Mouse (Mus musculus): Measurements from ENCODE around the gene Them5. TPM values are rescaled to one million over a fixed set of nuclear protein-coding genes. Genes with fewer than 3 reads are reported as not detected.

Gene Them5
- not detected for polyA plus RNA-seq (2017; shearing (Covaris generic))

GRCm38 (mm10) chr3:94341959-94342422 lies at the start of gene Them5:
Gene Them5, plus strand, starts transcription at chr3:94342099.

GRCm38 (mm10) chr3:94309633-94310363 lies 32.1 kb upstream of the Them5 start, which contains the start of gene Them4:
Gene Them4, plus strand, starts transcription at chr3:94310089.

GRCm38 (mm10) chr3:94362138-94362537 lies 20.2 kb downstream of the Them5 start, which contains the start of gene C2cd4d:
Gene C2cd4d, plus strand, starts transcription at chr3:94362438.

GRCm38 (mm10) chr3:94372641-94373040 lies 30.7 kb downstream of the Them5 start, which contains the start of gene Rorc:
Gene Rorc, plus strand, starts transcription at chr3:94372794.

Other genes starting within 250 kb of the Them5 start
- gene Gm10696, start 163.9 kb upstream of the Them5 start, polyA plus RNA-seq (2017; shearing (Covaris generic)): not detected
- not detected for gene Gm5286, start 145.4 kb upstream of the Them5 start, polyA plus RNA-seq (2017; shearing (Covaris generic))
- not detected for gene Gm4778, start 78.1 kb upstream of the Them5 start, polyA plus RNA-seq (2017; shearing (Covaris generic))
- gene Them4, start 32.0 kb upstream of the Them5 start, polyA plus RNA-seq (2017; shearing (Covaris generic)): 1 to 10 TPM; 4.2 to 6.5 TPM
- gene C2cd4d, start 20.3 kb downstream of the Them5 start, polyA plus RNA-seq (2017; shearing (Covaris generic)): under 1 TPM in 1 of 2 experiments, not detected in 1; 0.24 TPM
- gene Rorc, start 30.7 kb downstream of the Them5 start, polyA plus RNA-seq (2017; shearing (Covaris generic)): 1 to 10 TPM in 1 of 2 experiments, under 1 TPM in 1; 0.82 to 2.3 TPM
- under 1 TPM in 1 of 2 experiments, not detected in 1; 0.12 TPM for gene Lingo4, start 56.4 kb downstream of the Them5 start, polyA plus RNA-seq (2017; shearing (Covaris generic))
- 1 to 10 TPM; 3.8 to 4.7 TPM for gene Tdrkh, start 71.2 kb downstream of the Them5 start, polyA plus RNA-seq (2017; shearing (Covaris generic))
- gene Mrpl9, start 101.2 kb downstream of the Them5 start, polyA plus RNA-seq (2017; shearing (Covaris generic)): 10 to 100 TPM; 39.5 to 72.8 TPM
- gene Oaz3, start 101.8 kb downstream of the Them5 start, polyA plus RNA-seq (2017; shearing (Covaris generic)): 1 to 10 TPM in 1 of 2 experiments, under 1 TPM in 1; 0.64 to 2.0 TPM
- gene Celf3, start 136.2 kb downstream of the Them5 start, polyA plus RNA-seq (2017; shearing (Covaris generic)): 1 to 10 TPM; 1.0 to 2.2 TPM
- under 1 TPM in 1 of 2 experiments, not detected in 1; 0.69 TPM for gene Riiad1, start 138.2 kb downstream of the Them5 start, polyA plus RNA-seq (2017; shearing (Covaris generic))
- 10 to 100 TPM; 18.4 to 24.6 TPM for gene Snx27, start 240.6 kb downstream of the Them5 start, polyA plus RNA-seq (2017; shearing (Covaris generic))

Data from activated CD4-positive, CD25-positive, alpha-beta regulatory T cell (primary cell).